13 mouse cellular contexts compared by ENCODE assay signal in genomic region chr5:151299576-151299975, GRCm38 (mm10).
A peak's percentile ranks its signal among the peaks of the same experiment; 100 is the strongest.
DNase-seq lines count a peak whose midpoint lies in the region; ATAC-seq and TF ChIP-seq lines count a peak whose summit lies in the region.
"Had no signal": no experiment of that assay in that cellular context is flagged by ENCODE, and none has a peak within 500 bp of the region (broad histone marks: within the 10 kb centered on the region; RNA-seq: fewer than 3 reads in every experiment).

No protein-coding gene starts in this region.

- no peak overlapping the region for H3K4me3 ChIP-seq in kidney, embryonic 14.5 days (ENCODE audit: low read length)
- H3K4me3 ChIP-seq in kidney, adult 2 months (ENCODE audit: insufficient read depth, low read depth, low read length), result no peak overlapping the region
- no peak overlapping the region for H3K4me3 ChIP-seq in lung, embryonic 16.5 days (ENCODE audit: low read length)
- H3K4me3 ChIP-seq: embryonic facial prominence, embryonic 12.5 days; limb, embryonic 15.5 days; midbrain, embryonic 15.5 days had no signal

- 72% methylated on average over 7 of the region's 7 CpGs for WGBS in kidney, embryonic 14.5 days
- WGBS in kidney, adult 2 months, result 68% methylated on average over 7 of the region's 7 CpGs
- 54% methylated on average over 7 of the region's 7 CpGs for WGBS in lung, embryonic 16.5 days

- TF ChIP-seq CTCF in kidney, adult 2 months (conservative IDR thresholded peaks at IDR 0.05; ENCODE audit: insufficient read depth, insufficient read length, low read depth, low read length), result no peak

- H3K9ac ChIP-seq in kidney, embryonic 14.5 days (ENCODE audit: low read depth, low read length), result no peak overlapping the region
- no peak overlapping the region for H3K9ac ChIP-seq in lung, embryonic 16.5 days (ENCODE audit: low read length)
- H3K9ac ChIP-seq: embryonic facial prominence, embryonic 12.5 days; hindbrain, embryonic 14.5 days; limb, embryonic 15.5 days; midbrain, embryonic 15.5 days had no signal

- no peaks in the 10 kb centered on the region for H3K36me3 ChIP-seq in kidney, embryonic 14.5 days (ENCODE audit: control insufficient read depth, insufficient read depth, low read length)
- no peaks in the 10 kb centered on the region for H3K36me3 ChIP-seq in kidney, adult 2 months (ENCODE audit: control insufficient read depth, insufficient read depth, low read length)
- H3K36me3 ChIP-seq in lung, embryonic 16.5 days (ENCODE audit: control insufficient read depth, insufficient read depth, low read length), result no peaks in the 10 kb centered on the region
- H3K36me3 ChIP-seq: embryonic facial prominence, embryonic 12.5 days; limb, embryonic 15.5 days; midbrain, embryonic 15.5 days had no signal

- no peak for TF ChIP-seq POLR2A in kidney, adult 2 months (IDR thresholded peaks at IDR 0.05; ENCODE audit: low read depth, low read length)

- no peak for ATAC-seq in kidney, embryonic 14.5 days (ENCODE audit: low FRiP score, low TSS enrichment)
- peak; percentile 47 for ATAC-seq in lung, embryonic 16.5 days (ENCODE audit: low read depth)
- ATAC-seq: midbrain, embryonic 15.5 days had no signal

- peak; percentile 3 for DNase-seq in cerebellum, adult 9-10 months
- no peak for DNase-seq in cerebellum, adult 18-20 months
- DNase-seq in kidney, adult 18-20 months, result peak; percentile 9
- peak; percentile 65 for DNase-seq in kidney, adult 2 months
- no peak for DNase-seq in layer of hippocampus, postnatal 14 days (ENCODE audit: low spot score in 2 of 2)
- DNase-seq in left cerebral cortex, adult 18-20 months (ENCODE audit: low spot score in 2 of 2), result no peak
- DNase-seq: gastrocnemius, postnatal 14 days had no signal

- H3K27me3 ChIP-seq in kidney, embryonic 14.5 days (ENCODE audit: control insufficient read depth, insufficient read depth, low read length), result no peaks in the 10 kb centered on the region
- no peaks in the 10 kb centered on the region for H3K27me3 ChIP-seq in kidney, adult 2 months (replicated peaks; ENCODE audit: control insufficient read depth, insufficient read depth, low read length)
- H3K27me3 ChIP-seq in lung, embryonic 16.5 days (ENCODE audit: control insufficient read depth, insufficient read depth, low read depth, low read length), result no peaks in the 10 kb centered on the region
- H3K27me3 ChIP-seq: embryonic facial prominence, embryonic 12.5 days; limb, embryonic 15.5 days; midbrain, embryonic 15.5 days had no signal

- no peak overlapping the region for H3K4me2 ChIP-seq in kidney, embryonic 14.5 days (replicated peaks; ENCODE audit: low read depth, low read length)
- H3K4me2 ChIP-seq in lung, embryonic 16.5 days (ENCODE audit: low read depth, low read length), result no peak overlapping the region
- H3K4me2 ChIP-seq: embryonic facial prominence, embryonic 12.5 days; hindbrain, embryonic 14.5 days; limb, embryonic 15.5 days; midbrain, embryonic 15.5 days had no signal

- no peaks in the 10 kb centered on the region for H3K4me1 ChIP-seq in kidney, embryonic 14.5 days (ENCODE audit: control insufficient read depth, insufficient read depth, low read length)
- no peaks in the 10 kb centered on the region for H3K4me1 ChIP-seq in kidney, adult 2 months (ENCODE audit: control insufficient read depth, insufficient read depth, low read length)
- H3K4me1 ChIP-seq in lung, embryonic 16.5 days (replicated peaks; ENCODE audit: control insufficient read depth, insufficient read depth, low read length), result 0 out of 2 replicates have a peak, but pooled peaks cover 2% of the 10 kb centered on the region
- H3K4me1 ChIP-seq: embryonic facial prominence, embryonic 12.5 days; limb, embryonic 15.5 days; midbrain, embryonic 15.5 days had no signal

- H3K27ac ChIP-seq in kidney, embryonic 14.5 days (ENCODE audit: low read depth, low read length), result no peak overlapping the region
- H3K27ac ChIP-seq in kidney, adult 2 months (ENCODE audit: insufficient read depth, low read depth, low read length), result no peak overlapping the region
- H3K27ac ChIP-seq in lung, embryonic 16.5 days (ENCODE audit: low read length), result no peak overlapping the region; the same call in 1 of the 2 replicates
- H3K27ac ChIP-seq: embryonic facial prominence, embryonic 12.5 days; hindbrain, embryonic 14.5 days; limb, embryonic 15.5 days; midbrain, embryonic 15.5 days had no signal

- no peaks in the 10 kb centered on the region for H3K9me3 ChIP-seq in kidney, embryonic 14.5 days (ENCODE audit: control insufficient read depth, low read length)
- H3K9me3 ChIP-seq in lung, embryonic 16.5 days (ENCODE audit: control insufficient read depth, low read length), result no peaks in the 10 kb centered on the region
- H3K9me3 ChIP-seq: embryonic facial prominence, embryonic 12.5 days; limb, embryonic 15.5 days; midbrain, embryonic 15.5 days had no signal

Comparison
In these comparisons a context has a peak if more than half of its experiments do, and no peak if none do; other contexts are left out.
1. DNase-seq: peak in cerebellum, adult 9-10 months (single experiment), kidney, adult 18-20 months (single experiment) and kidney, adult 2 months (single experiment); none in cerebellum, adult 18-20 months (0 of 2), layer of hippocampus, postnatal 14 days (0 of 2) and left cerebral cortex, adult 18-20 months (0 of 2).